Mouse (Mus musculus) neural tube, embryonic 10.5 days (tissue): ENCODE measurements around the gene Ccdc170.
"Not testable (repeated sequence)": the region's sequence is repeated elsewhere in the genome, so short reads cannot be mapped to it uniquely, and the experiment has no call there.

Experiments
- DNase-seq: peaks from one replicate; pipeline ENCODE4 v3.0.0-alpha.2; 2017; ENCODE audit warnings: low spot score; ENCODE audit errors: extremely low spot score

Gene Ccdc170

GRCm38 (mm10) chr10:4598916-4599315 lies 116.6 kb downstream of the Ccdc170 start:
- no peak for DNase-seq

- DNase-seq = no peak
Observed at GRCm38 (mm10) chr10:4599591-4599990, 117.3 kb downstream of the Ccdc170 start.

- DNase-seq = no peak
Observed at GRCm38 (mm10) chr10:4600796-4601474, 118.6 kb downstream of the Ccdc170 start.

GRCm38 (mm10) chr10:4601612-4602011 lies 119.3 kb downstream of the Ccdc170 start:
- DNase-seq = not testable (repeated sequence)

GRCm38 (mm10) chr10:4602466-4602865 lies 120.2 kb downstream of the Ccdc170 start:
- DNase-seq = no peak

GRCm38 (mm10) chr10:4604527-4605209 lies 122.4 kb downstream of the Ccdc170 start:
- no peak for DNase-seq

- no peak for DNase-seq
Observed at GRCm38 (mm10) chr10:4610234-4610633, 127.9 kb downstream of the Ccdc170 start.

- DNase-seq = no peak
Observed at GRCm38 (mm10) chr10:4611386-4612155, 129.3 kb downstream of the Ccdc170 start, which contains the start of gene Esr1. TSS of gene Esr1 (plus strand) at chr10:4611593.
